Mouse (Mus musculus) midbrain, embryonic 12.5 days (tissue): Measurements from ENCODE around the gene Myo18a. TPM values are rescaled to one million over a fixed set of nuclear protein-coding genes. Genes with fewer than 3 reads are reported as not detected.

Source experiments
- ATAC-seq: fragments of 200-750 bp; cut with Nextera tagmentation; 2 replicates; pipeline ENCODE4 v1.8.0; 2017; ENCODE audit warnings: low read depth, moderate TSS enrichment, moderate library complexity; ENCODE audit not compliant: low FRiP score
- H3K27ac ChIP-seq: fragments of 300-500 bp; sonication (generic); replicated peaks from 2 replicates; pipeline ENCODE4 v1.5.1; 2016; ENCODE audit warnings: mild to moderate bottlenecking
- H3K27me3 ChIP-seq: fragments of 300-500 bp; sonication (generic); 2 replicates; pipeline ENCODE4 v1.6.1; 2016; ENCODE audit warnings: mild to moderate bottlenecking
- H3K36me3 ChIP-seq: fragments of 300-500 bp; sonication (generic); 2 replicates; pipeline ENCODE4 v1.6.1; 2016
- H3K4me1 ChIP-seq: fragments of 300-500 bp; sonication (generic); 2 replicates; pipeline ENCODE4 v1.6.1; 2016
- H3K4me2 ChIP-seq: fragments of 300-500 bp; sonication (generic); replicated peaks from 2 replicates; pipeline ENCODE4 v1.6.1; 2016; ENCODE audit warnings: mild to moderate bottlenecking, moderate library complexity
- H3K4me3 ChIP-seq: fragments of 300-500 bp; sonication (generic); 2 replicates; pipeline ENCODE4 v1.5.1; 2016; ENCODE audit warnings: mild to moderate bottlenecking
- H3K9ac ChIP-seq: fragments of 300-500 bp; sonication (generic); replicated peaks from 2 replicates; pipeline ENCODE4 v1.6.1; 2016; ENCODE audit warnings: mild to moderate bottlenecking, moderate library complexity
- H3K9me3 ChIP-seq: fragments of 300-500 bp; sonication (generic); 2 replicates; pipeline ENCODE4 v1.6.1; 2016; ENCODE audit warnings: mild to moderate bottlenecking
- WGBS: fragments of 180-500 bp; shearing (Covaris S2); methylation state at CpG from one replicate; pipeline ENCODE4 v1.1.7; 2016; 5-methylcytosine and 5-hydroxymethylcytosine counted together
- polyA plus RNA-seq: library from polyadenylated mRNA; unstranded; fragments of >200 nt; fragmentation: Nextera tagmentation; extraction: Ambion mirVana; gene quantifications from 2 replicates; pipeline ENCODE4 v1.2.1, GENCODE M21; 2016

The Myo18a gene
- polyA plus RNA-seq, 1 experiment from 2014 or later = 61.0 TPM

DNA sequence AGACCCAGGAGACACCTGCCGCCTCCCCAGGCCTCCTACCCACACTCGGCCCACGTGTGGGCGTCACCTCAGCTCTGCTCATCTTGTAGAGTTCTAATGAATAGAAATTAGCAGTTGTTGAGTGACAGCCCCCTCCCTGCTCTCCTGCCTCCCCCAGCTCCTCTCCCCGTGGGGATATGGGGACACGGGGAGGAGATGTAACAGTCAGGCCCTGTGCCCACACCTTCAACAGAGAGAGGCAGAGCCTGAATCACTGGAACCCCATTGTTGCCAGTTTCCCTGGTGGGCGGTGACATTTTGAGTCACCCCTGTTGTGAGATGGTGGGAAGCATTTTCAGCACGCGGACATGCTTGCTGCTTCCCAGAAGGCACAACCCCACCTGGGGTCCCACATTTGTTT lies 97.9 kb downstream of the Myo18a start:
- 82% methylated on average over 9 of the region's 9 CpGs for WGBS
- Histone ChIP-seq H3K4me3 (no peak overlapping the region), H3K9ac (no peak overlapping the region), H3K36me3 (peaks cover 49% of the 10 kb centered on the region), H3K27ac (no peak overlapping the region), H3K4me1 (peaks cover 56% of the 10 kb centered on the region), H3K4me2 (no peak overlapping the region), H3K27me3 (peaks cover 74% of the 10 kb centered on the region), H3K9me3 (no peaks in the 10 kb centered on the region)
- ATAC-seq = no peak

DNA sequence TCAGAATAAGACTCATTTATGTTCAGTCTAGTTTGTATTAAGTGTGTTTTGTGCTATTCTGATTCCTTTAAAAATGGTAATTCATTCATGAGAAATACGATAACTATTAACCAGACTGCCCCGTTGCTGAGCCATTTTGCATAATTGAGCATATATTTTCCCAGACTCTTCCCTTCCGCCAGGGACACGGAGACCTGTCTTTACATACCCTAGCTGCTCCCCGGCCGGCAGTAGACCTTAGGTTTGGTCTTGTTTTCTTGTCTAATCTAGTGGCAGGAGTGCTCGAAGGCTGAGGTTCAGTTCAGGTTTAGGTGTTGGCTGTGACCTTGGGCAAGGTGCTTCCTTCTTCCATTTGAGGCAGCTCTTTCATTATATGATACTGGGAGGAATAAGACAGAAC lies 99.8 kb downstream of the Myo18a start:
- Histone ChIP-seq H3K4me1 (peaks cover 62% of the 10 kb centered on the region), H3K36me3 (peaks cover 37% of the 10 kb centered on the region), H3K4me3 (no peak overlapping the region), H3K9ac (no peak overlapping the region), H3K27ac (no peak overlapping the region), H3K4me2 (no peak overlapping the region), H3K9me3 (no peaks in the 10 kb centered on the region), H3K27me3 (peaks cover 71% of the 10 kb centered on the region)
- 76% methylated on average over 7 of the region's 7 CpGs for WGBS
- no peak for ATAC-seq

DNA sequence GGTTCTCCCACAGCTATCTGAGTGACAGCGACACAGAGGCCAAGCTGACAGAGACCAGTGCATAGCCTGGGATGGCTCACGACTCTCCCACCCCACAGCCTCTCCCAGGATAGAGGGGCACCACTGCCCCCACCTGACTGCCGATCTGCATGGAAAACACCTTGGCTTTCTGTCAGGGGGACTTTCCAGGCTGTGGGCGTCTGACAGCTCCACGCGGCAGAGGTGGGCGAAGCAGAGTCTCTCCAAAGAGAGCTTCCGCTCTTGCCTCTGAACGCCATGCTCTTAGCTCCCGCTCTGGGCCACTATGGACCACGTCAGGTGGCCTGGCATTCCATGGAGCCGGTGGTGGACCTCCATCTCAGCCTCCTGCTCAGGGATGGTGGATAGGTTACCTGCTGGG lies 101.7 kb downstream of the Myo18a start:
- peak overlapping the region; percentile 61; the same call in 1 of the 2 replicates for H3K27ac ChIP-seq
- H3K36me3 ChIP-seq = peaks cover 26% of the 10 kb centered on the region
- H3K4me3 ChIP-seq = no peak overlapping the region
- H3K9me3 ChIP-seq = no peaks in the 10 kb centered on the region
- peaks cover 53% of the 10 kb centered on the region for H3K4me1 ChIP-seq
- ATAC-seq = no peak
- H3K9ac ChIP-seq = no peak overlapping the region
- H3K27me3 ChIP-seq = peaks cover 72% of the 10 kb centered on the region
- 59% methylated on average over 12 of the region's 12 CpGs for WGBS
- H3K4me2 ChIP-seq = no peak overlapping the region

DNA sequence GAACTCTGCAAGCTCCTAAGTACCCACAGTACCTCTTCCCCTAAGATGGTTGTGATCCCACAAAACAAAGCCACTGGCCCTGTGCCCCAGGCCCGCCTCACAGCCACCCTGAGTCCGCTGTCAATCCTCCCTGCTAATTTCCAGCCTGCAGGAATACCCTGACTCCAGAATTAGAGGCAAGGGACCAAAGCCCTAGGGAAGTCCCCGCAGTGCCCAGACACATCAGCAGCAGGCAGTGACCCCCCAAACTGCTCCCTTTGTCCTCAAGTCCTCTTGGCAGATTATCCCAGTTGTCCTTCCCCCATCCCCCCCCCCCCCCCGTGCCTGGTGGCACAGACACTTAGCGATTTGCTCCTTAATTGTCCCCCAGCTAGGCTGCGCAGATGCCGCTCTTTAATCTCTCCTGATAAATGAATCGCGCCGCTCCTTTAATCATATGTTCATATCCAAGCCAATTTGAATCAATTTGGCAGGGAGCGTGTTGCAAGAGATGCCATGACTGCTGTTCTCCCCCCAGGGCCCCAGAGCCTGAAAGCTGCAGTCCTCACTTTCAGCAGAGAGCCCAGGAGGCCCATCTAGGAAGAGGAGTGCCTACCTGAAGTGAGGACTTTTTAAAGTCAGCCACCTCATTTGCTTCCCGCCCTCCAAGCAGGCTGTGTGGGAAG lies 104.5 kb downstream of the Myo18a start:
- Histone ChIP-seq H3K27ac (peak overlapping the region; percentile 44), H3K4me1 (peaks cover 64% of the 10 kb centered on the region), H3K27me3 (peaks cover 60% of the 10 kb centered on the region), H3K36me3 (peaks cover 10% of the 10 kb centered on the region; the same call in 1 of the 2 replicates), H3K9me3 (no peaks in the 10 kb centered on the region), H3K4me3 (no peak overlapping the region), H3K9ac (0 out of 2 replicates have a peak overlapping the region, but pooled peaks have one; percentile 20), H3K4me2 (0 out of 2 replicates have a peak overlapping the region, but pooled peaks have one; percentile 7)
- ATAC-seq = peak; percentile 36; the same call in 1 of the 2 replicates
- WGBS = 5% methylated on average over 12 of the region's 12 CpGs

DNA sequence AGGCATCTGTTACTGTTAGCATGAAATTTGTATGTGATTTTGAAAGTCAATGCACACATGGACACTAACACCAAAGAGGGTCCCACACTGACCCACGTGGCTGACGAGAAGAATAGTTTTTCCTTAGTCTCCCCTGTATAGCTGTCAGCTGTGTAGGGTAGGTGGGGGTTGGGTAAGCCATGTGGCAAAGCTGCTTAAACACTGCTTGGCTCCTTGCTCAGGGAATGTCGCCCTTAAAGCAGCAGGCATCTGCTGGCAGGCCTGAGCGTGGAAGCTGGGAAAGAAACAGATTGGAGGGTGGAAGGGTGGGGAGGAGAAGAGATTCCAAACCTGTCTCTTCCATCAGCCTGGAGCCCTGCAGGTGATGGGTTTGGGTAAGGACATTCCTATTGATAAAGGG lies 108.4 kb downstream of the Myo18a start:
- H3K4me1 ChIP-seq = peaks cover 68% of the 10 kb centered on the region
- no peak overlapping the region for H3K9ac ChIP-seq
- H3K36me3 ChIP-seq = no peaks in the 10 kb centered on the region
- no peaks in the 10 kb centered on the region for H3K9me3 ChIP-seq
- 14% methylated on average over 4 of the region's 4 CpGs for WGBS
- no peak for ATAC-seq
- H3K27me3 ChIP-seq = peaks cover 45% of the 10 kb centered on the region
- no peak overlapping the region for H3K4me3 ChIP-seq
- H3K4me2 ChIP-seq = no peak overlapping the region
- H3K27ac ChIP-seq = no peak overlapping the region

DNA sequence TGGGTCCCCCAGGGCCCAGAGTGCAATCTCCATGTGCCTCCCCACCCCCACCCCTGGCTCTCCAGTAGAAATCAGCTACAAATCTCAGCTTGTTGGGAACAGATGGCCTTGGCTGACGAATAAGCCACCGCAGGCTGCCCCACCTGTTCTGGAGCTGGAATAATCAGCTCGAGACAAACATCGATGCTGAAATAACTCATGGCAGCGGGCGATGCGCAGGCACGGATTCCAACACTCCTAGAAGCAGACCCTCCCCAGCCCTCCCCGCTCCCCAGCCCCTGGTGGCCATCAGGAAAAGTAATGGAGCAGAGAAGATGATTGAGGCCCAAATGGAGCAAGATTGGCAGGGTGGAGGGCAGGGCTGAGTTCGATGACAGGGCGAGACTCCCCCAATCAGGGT lies 109.2 kb downstream of the Myo18a start:
- H3K9me3 ChIP-seq = no peaks in the 10 kb centered on the region
- H3K4me1 ChIP-seq = peaks cover 68% of the 10 kb centered on the region
- H3K4me2 ChIP-seq = peak overlapping the region; percentile 24
- H3K4me3 ChIP-seq = no peak overlapping the region
- no peak overlapping the region for H3K9ac ChIP-seq
- no peak for ATAC-seq
- peaks cover 46% of the 10 kb centered on the region for H3K27me3 ChIP-seq
- 2% methylated on average over 11 of the region's 11 CpGs for WGBS
- peak overlapping the region; percentile 7 for H3K27ac ChIP-seq
- no peaks in the 10 kb centered on the region for H3K36me3 ChIP-seq

DNA sequence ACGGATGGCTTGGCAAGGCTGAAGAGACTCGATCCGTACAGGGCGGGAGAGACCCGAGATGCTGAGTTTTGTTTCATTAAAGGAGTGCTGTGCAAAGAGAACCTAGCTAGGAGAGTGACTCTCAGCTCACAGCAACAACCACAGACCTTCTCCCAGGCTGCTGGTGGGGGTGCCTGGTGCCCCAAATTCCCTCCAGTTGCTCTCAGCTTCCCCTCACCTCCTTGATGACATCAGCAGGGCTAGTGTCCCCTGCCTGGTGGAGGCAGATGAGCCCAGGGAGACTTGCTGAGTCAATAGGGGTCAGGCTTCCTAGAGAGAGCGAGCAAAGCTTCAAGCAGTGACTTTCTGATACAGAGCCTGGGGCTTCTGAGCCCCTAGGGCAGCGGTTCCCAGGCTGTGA lies 109.6 kb downstream of the Myo18a start:
- H3K36me3 ChIP-seq = no peaks in the 10 kb centered on the region
- peaks cover 46% of the 10 kb centered on the region for H3K27me3 ChIP-seq
- H3K4me3 ChIP-seq = no peak overlapping the region
- ATAC-seq = no peak
- no peaks in the 10 kb centered on the region for H3K9me3 ChIP-seq
- H3K4me1 ChIP-seq = peaks cover 66% of the 10 kb centered on the region
- 8% methylated on average over 7 of the region's 7 CpGs for WGBS
- H3K27ac ChIP-seq = peak overlapping the region; percentile 7
- H3K4me2 ChIP-seq = peak overlapping the region; percentile 24
- H3K9ac ChIP-seq = no peak overlapping the region

DNA sequence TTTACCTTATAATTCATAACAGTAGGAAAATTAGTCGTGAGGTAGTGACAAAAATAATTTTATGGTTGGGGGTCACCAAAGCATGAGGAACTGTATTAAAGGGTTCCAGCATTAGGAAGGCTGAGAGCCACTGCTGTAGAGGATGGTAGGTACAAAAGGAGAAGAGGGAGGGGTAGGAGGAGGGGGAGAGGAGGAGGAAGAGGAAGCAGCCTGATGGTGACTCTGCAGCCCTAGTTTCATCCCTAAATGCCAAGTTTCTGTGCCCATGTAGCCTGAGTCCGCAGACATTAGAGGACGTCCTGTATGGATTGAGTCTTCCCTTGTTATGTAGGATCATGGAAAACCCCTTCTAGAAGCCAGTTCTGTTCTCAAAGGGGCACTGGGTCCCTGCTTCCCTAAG lies 110.1 kb downstream of the Myo18a start:
- no peak overlapping the region for H3K4me3 ChIP-seq
- peaks cover 50% of the 10 kb centered on the region for H3K27me3 ChIP-seq
- H3K9me3 ChIP-seq = no peaks in the 10 kb centered on the region
- H3K4me2 ChIP-seq = 0 out of 2 replicates have a peak overlapping the region, but pooled peaks have one; percentile 24
- 43% methylated on average over 3 of the region's 3 CpGs for WGBS
- no peak for ATAC-seq
- peak overlapping the region; percentile 7; the same call in 1 of the 2 replicates for H3K27ac ChIP-seq
- no peaks in the 10 kb centered on the region for H3K36me3 ChIP-seq
- H3K9ac ChIP-seq = no peak overlapping the region
- H3K4me1 ChIP-seq = peaks cover 62% of the 10 kb centered on the region

DNA sequence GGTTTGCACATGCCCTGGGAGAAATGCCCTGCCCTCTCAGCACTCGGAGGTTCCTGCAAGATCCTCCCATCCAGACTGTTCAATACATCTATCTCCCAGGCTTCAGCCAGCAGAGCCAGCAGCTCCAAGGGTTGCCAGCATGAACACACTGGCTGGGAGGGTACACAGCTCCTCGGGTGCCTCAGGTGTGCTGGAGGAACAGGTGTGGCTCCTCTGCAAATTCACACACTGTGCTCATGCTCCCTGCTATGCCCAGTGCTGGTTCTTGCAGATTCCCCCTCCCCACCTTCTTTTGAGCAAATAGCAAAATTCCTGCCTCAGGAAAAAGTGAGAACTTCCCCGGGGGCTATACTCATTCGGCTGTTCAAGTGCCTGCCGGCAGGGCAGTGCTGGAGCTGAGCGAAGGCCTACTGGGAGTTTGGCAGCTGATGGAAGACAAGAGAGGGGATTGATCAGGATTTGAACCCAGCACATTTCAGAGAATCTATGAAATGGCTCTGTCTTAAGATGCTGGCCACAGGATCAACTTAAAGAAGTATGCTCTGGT lies 111.7 kb downstream of the Myo18a start:
- peaks cover 37% of the 10 kb centered on the region for H3K27me3 ChIP-seq
- H3K27ac ChIP-seq = peak overlapping the region; percentile 70

DNA sequence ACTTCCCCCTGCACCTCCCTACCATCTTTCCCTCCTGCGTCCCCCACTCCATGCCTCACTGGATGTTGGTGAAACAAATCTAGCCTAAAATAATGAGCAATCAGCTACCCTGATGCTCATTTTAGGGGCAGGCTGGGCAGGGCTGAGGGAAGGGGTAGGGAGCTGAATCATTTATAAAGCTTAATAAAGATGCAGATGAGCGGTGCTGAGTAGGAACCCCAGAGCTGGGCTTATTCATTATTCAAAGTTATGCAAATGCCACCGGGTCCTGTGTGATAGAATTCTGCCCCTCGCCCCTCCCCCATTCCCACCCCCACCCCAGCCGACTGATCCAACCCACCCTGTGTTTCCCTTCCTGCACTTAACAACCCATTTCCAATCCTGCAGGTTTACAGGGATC lies 112.2 kb downstream of the Myo18a start:
- Histone ChIP-seq H3K4me2 (no peak overlapping the region), H3K4me3 (no peak overlapping the region), H3K27ac (peak overlapping the region; percentile 70), H3K27me3 (peaks cover 34% of the 10 kb centered on the region), H3K9me3 (no peaks in the 10 kb centered on the region), H3K9ac (no peak overlapping the region), H3K36me3 (no peaks in the 10 kb centered on the region), H3K4me1 (peaks cover 57% of the 10 kb centered on the region)
- WGBS = 46% methylated on average over 5 of the region's 5 CpGs
- ATAC-seq = peak; percentile 59; the same call in 1 of the 2 replicates

More for the DNA sequence above, 111.7 kb downstream of the Myo18a start:
- WGBS = 68% methylated on average over 6 of the region's 6 CpGs
- Histone ChIP-seq H3K9me3 (no peaks in the 10 kb centered on the region), H3K4me3 (no peak overlapping the region), H3K36me3 (no peaks in the 10 kb centered on the region), H3K4me1 (peaks cover 57% of the 10 kb centered on the region), H3K4me2 (no peak overlapping the region), H3K9ac (no peak overlapping the region)
- 0 out of 2 replicates have a peak, but pooled peaks have one; percentile 3 for ATAC-seq

DNA sequence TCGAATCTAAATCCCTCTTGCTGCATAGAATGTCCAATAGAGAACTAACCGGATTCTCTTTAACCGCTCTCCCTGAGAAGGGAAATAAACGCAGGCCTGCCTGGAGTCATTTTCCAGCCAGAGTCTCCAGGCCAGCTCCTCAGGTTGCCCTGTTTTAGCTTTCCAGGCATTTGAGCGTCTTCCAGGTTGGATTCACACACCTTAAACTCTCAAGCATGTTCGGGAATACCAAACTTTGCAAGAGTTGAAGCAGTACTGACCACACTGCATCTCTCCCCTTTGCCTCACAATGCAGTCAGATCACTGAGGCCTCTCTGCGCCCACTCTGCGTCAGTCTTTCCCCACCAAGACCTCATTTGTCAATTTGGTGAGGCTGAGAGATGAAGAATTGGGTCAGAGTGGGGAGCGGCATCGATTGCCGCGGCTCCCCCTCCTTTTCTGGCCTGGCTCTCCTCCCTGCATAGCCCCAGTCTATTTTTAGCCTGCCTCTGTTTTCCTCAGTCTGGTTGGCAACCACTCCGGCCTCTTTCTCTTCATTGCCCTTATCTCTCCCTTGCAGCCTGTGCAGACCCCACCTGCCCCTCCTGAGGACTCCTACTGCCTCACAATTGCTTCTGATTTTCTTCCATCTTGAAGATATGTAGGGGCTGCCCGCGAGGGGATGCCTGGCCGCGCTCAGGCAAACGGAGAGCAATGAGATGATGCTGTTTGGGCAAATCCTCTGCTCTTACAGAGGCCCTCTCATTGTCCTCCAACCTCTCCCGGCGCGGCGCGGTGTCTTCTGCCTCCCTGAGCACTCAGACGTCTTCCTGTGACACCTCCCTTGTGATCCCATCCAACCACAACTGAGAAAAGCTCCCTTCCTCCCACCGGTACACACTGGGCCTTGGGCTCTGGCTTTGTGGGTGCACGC lies 113.1 kb downstream of the Myo18a start:
- Histone ChIP-seq H3K4me3 (no peak overlapping the region), H3K36me3 (no peaks in the 10 kb centered on the region), H3K27ac (peak overlapping the region; percentile 70), H3K4me2 (no peak overlapping the region), H3K27me3 (peaks cover 31% of the 10 kb centered on the region), H3K4me1 (peaks cover 51% of the 10 kb centered on the region), H3K9ac (no peak overlapping the region; the same call in 1 of the 2 replicates), H3K9me3 (no peaks in the 10 kb centered on the region)
- WGBS = 51% methylated on average over 26 of the region's 26 CpGs
- ATAC-seq = peak; percentile 27; the same call in 1 of the 2 replicates

DNA sequence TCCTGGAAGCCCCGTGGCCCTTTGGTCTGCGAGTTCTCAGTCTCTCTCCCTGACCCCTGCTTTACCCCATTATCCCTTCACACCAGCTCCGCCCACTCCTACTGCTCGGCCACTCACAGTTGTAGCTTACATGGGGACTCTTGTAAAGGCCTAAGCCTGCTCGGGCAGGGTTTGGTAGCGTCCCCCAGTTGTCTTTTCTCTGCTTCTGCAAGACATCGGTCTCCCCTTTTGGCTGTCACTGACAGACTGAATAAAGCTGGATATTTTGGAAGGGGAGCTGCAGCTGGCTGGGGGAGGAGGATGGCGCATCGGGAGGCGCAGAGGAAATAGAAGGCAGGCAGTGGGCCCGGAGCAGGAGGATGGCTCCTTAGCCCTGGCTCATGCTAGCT lies 113.7 kb downstream of the Myo18a start:
- peak overlapping the region; percentile 70 for H3K27ac ChIP-seq
- ATAC-seq = peak; percentile 20; the same call in 1 of the 2 replicates
- WGBS = 35% methylated on average over 11 of the region's 11 CpGs
- peaks cover 35% of the 10 kb centered on the region for H3K27me3 ChIP-seq
- no peak overlapping the region for H3K4me2 ChIP-seq
- H3K36me3 ChIP-seq = no peaks in the 10 kb centered on the region
- peaks cover 46% of the 10 kb centered on the region for H3K4me1 ChIP-seq
- no peak overlapping the region for H3K9ac ChIP-seq
- no peak overlapping the region for H3K4me3 ChIP-seq
- H3K9me3 ChIP-seq = no peaks in the 10 kb centered on the region
